Mouse (Mus musculus) spleen, postnatal 36 days (tissue): ENCODE measurements around the gene B830017H08Rik.

ENCODE experiments used
- DNase-seq, 2 experiments: peaks; one replicate each; pipeline ENCODE4 v3.0.0; 2022; ENCODE audit warnings: low spot score in 2 of 2, mixed read lengths in 1 of 2

Gene B830017H08Rik

GRCm38 (mm10) chr16:17809125-17809524 lies 23.8 kb upstream of the B830017H08Rik start:
- DNase-seq, result no peak

GRCm38 (mm10) chr16:17809711-17810110 lies 23.2 kb upstream of the B830017H08Rik start:
- DNase-seq, result no peak

GRCm38 (mm10) chr16:17812120-17812519 lies 20.8 kb upstream of the B830017H08Rik start:
- DNase-seq, result peak; percentile 10 to 28

- no peak for DNase-seq
These were observed 19.7 kb upstream of the B830017H08Rik start for GRCm38 (mm10) chr16:17813173-17813572.

- DNase-seq, result peak; percentile 48 to 51
These were observed 17.2 kb upstream of the B830017H08Rik start for GRCm38 (mm10) chr16:17815411-17816402.

GRCm38 (mm10) chr16:17816528-17816927 lies 16.4 kb upstream of the B830017H08Rik start:
- no peak for DNase-seq

GRCm38 (mm10) chr16:17826500-17826899 lies 6.4 kb upstream of the B830017H08Rik start:
- no peak for DNase-seq

GRCm38 (mm10) chr16:17828229-17828628 lies 4.7 kb upstream of the B830017H08Rik start:
- DNase-seq, result no peak

GRCm38 (mm10) chr16:17828867-17829266 lies 4.1 kb upstream of the B830017H08Rik start:
- DNase-seq, result no peak

GRCm38 (mm10) chr16:17830385-17831178 lies 2.3 kb upstream of the B830017H08Rik start:
- DNase-seq, result no peak

- no peak for DNase-seq
These were observed 1.1 kb upstream of the B830017H08Rik start for GRCm38 (mm10) chr16:17831781-17832180.

GRCm38 (mm10) chr16:17833321-17833680 lies 380 bp downstream of the B830017H08Rik start:
- no peak for DNase-seq

GRCm38 (mm10) chr16:17833681-17834399 lies 919 bp downstream of the B830017H08Rik start:
- DNase-seq, result no peak

GRCm38 (mm10) chr16:17834543-17834942 lies 1.6 kb downstream of the B830017H08Rik start:
- no peak for DNase-seq

- no peak for DNase-seq
These were observed 2.6 kb downstream of the B830017H08Rik start for GRCm38 (mm10) chr16:17835481-17835880.

GRCm38 (mm10) chr16:17838051-17838450 lies 5.1 kb downstream of the B830017H08Rik start, which contains the start of gene Car15:
Car15 (minus strand) TSS chr16:17838364.
- DNase-seq, result no peak

GRCm38 (mm10) chr16:17839976-17840375 lies 7.1 kb downstream of the B830017H08Rik start:
- no peak for DNase-seq

GRCm38 (mm10) chr16:17842437-17842836 lies 9.5 kb downstream of the B830017H08Rik start:
- DNase-seq, result no peak

GRCm38 (mm10) chr16:17843701-17844365 lies 10.9 kb downstream of the B830017H08Rik start:
- no peak for DNase-seq

- DNase-seq, result no peak
These were observed 15.5 kb downstream of the B830017H08Rik start for GRCm38 (mm10) chr16:17848431-17848830.

GRCm38 (mm10) chr16:17848928-17849327 lies 16.0 kb downstream of the B830017H08Rik start:
- peak in 1 of 2 experiments; percentile 18 for DNase-seq
